In genomic region chr17:49206708-49207107, GRCm38 (mm10) we compare ENCODE assay signal across 8 mouse cellular contexts.
DNase-seq lines count a peak whose midpoint lies in the region; ATAC-seq and TF ChIP-seq lines count a peak whose summit lies in the region.

No protein-coding gene starts in this region.

- no peak for DNase-seq in liver, adult 2 months (ENCODE audit: extremely low read depth, low read depth, low spot score)
- no peak for DNase-seq in liver
- DNase-seq in embryo, embryonic 9.5 days (ENCODE audit: extremely low spot score), result peak; percentile 25
- no peak for DNase-seq in heart, postnatal 14 days
- no peak for DNase-seq in cerebellum, adult 11-12 months

- H3K79me2 ChIP-seq in liver, adult 2 months (ENCODE audit: control insufficient read depth, insufficient read depth, low read length), result no peaks in the 10 kb centered on the region

- H3K4me2 ChIP-seq in hindbrain, embryonic 15.5 days, result no peak overlapping the region
- H3K4me2 ChIP-seq in neural tube, embryonic 14.5 days (ENCODE audit: low read depth, low read length), result no peak overlapping the region

- ATAC-seq in hindbrain, embryonic 15.5 days (ENCODE audit: low FRiP score, low read depth), result peak; percentile 57
- ATAC-seq in neural tube, embryonic 14.5 days (ENCODE audit: low read depth), result peak; percentile 74; the same call in 1 of the 2 replicates
- no peak for ATAC-seq in megakaryocyte-erythroid progenitor cell, adult 5-6 weeks (replicated peaks; ENCODE audit: low FRiP score, low TSS enrichment, poor library complexity, severe bottlenecking)

- H3K4me3 ChIP-seq in liver, adult 2 months (ENCODE audit: insufficient read depth, low read depth, low read length), result no peak overlapping the region
- H3K4me3 ChIP-seq in hindbrain, embryonic 15.5 days, result no peak overlapping the region
- no peak overlapping the region for H3K4me3 ChIP-seq in neural tube, embryonic 14.5 days (ENCODE audit: low read depth, low read length)

- no peaks in the 10 kb centered on the region for H3K9me3 ChIP-seq in hindbrain, embryonic 15.5 days
- no peaks in the 10 kb centered on the region for H3K9me3 ChIP-seq in neural tube, embryonic 14.5 days (ENCODE audit: control insufficient read depth, low read length)

- TF ChIP-seq CTCF in liver, adult 2 months (IDR thresholded peaks at IDR 0.05; ENCODE audit: low read depth, low read length), result 0 out of 2 replicates have a peak, but pooled peaks have one; percentile 28

- no peaks in the 10 kb centered on the region for H3K36me3 ChIP-seq in liver, adult 2 months (ENCODE audit: control insufficient read depth, insufficient read depth, low read length)
- no peaks in the 10 kb centered on the region for H3K36me3 ChIP-seq in hindbrain, embryonic 15.5 days
- H3K36me3 ChIP-seq in neural tube, embryonic 14.5 days (ENCODE audit: control insufficient read depth, insufficient read depth, low read length), result no peaks in the 10 kb centered on the region

- no peak overlapping the region for H3K9ac ChIP-seq in liver, adult 2 months (ENCODE audit: low read depth, low read length)
- no peak overlapping the region for H3K9ac ChIP-seq in hindbrain, embryonic 15.5 days
- no peak overlapping the region for H3K9ac ChIP-seq in neural tube, embryonic 14.5 days (replicated peaks; ENCODE audit: low read depth, low read length)

- no peak overlapping the region for H3K27ac ChIP-seq in liver, adult 2 months (replicated peaks; ENCODE audit: insufficient read depth, low read depth, low read length)
- H3K27ac ChIP-seq in hindbrain, embryonic 15.5 days (replicated peaks), result no peak overlapping the region
- no peak overlapping the region for H3K27ac ChIP-seq in neural tube, embryonic 14.5 days (ENCODE audit: low read depth, low read length)

- no peaks in the 10 kb centered on the region for H3K27me3 ChIP-seq in liver, adult 2 months (ENCODE audit: control insufficient read depth, insufficient read depth, low read length)
- no peaks in the 10 kb centered on the region for H3K27me3 ChIP-seq in hindbrain, embryonic 15.5 days
- H3K27me3 ChIP-seq in neural tube, embryonic 14.5 days (ENCODE audit: control insufficient read depth, insufficient read depth, low read length), result no peaks in the 10 kb centered on the region

- H3K4me1 ChIP-seq in liver, adult 2 months (ENCODE audit: control insufficient read depth, insufficient read depth, low read length), result no peaks in the 10 kb centered on the region
- peaks cover 16% of the 10 kb centered on the region for H3K4me1 ChIP-seq in hindbrain, embryonic 15.5 days (replicated peaks)
- H3K4me1 ChIP-seq in neural tube, embryonic 14.5 days (ENCODE audit: control insufficient read depth, insufficient read depth, low read length), result no peaks in the 10 kb centered on the region

- intact Hi-C loops in heart, postnatal 14 days (cut with DNase I), result no loop called here

- 51% methylated on average over 9 of the region's 9 CpGs for WGBS in liver, adult 2 months
- WGBS in hindbrain, embryonic 15.5 days, result 33% methylated on average over 9 of the region's 9 CpGs
- 43% methylated on average over 9 of the region's 9 CpGs for WGBS in neural tube, embryonic 14.5 days

- TF ChIP-seq POLR2A in liver, adult 2 months (IDR thresholded peaks at IDR 0.05; ENCODE audit: extremely low read depth, insufficient read depth, low read length), result no peak
